Mouse (Mus musculus) ES-CJ7 (cell line): ENCODE data around the gene Camkv.

Experiments
- DNase-seq: peaks from one replicate; pipeline ENCODE4 v3.0.0; 2011; ENCODE audit warnings: low read depth, low spot score

Gene Camkv

GRCm38 (mm10) chr9:107923021-107923420, 12.5 kb upstream of the Camkv start:
- DNase-seq = peak; percentile 77

- DNase-seq = no peak
Measured at GRCm38 (mm10) chr9:107923956-107924355, 11.5 kb upstream of the Camkv start.

GRCm38 (mm10) chr9:107925251-107925650, 10.2 kb upstream of the Camkv start:
- peak; percentile 17 for DNase-seq

- DNase-seq = no peak
Measured at GRCm38 (mm10) chr9:107926920-107927420, 8.5 kb upstream of the Camkv start.

GRCm38 (mm10) chr9:107927749-107928148, 7.7 kb upstream of the Camkv start:
- no peak for DNase-seq

- DNase-seq = no peak
Measured at GRCm38 (mm10) chr9:107928169-107928568, 7.3 kb upstream of the Camkv start, which contains the start of gene Actl11. Actl11 (plus strand) TSS chr9:107928469.

- DNase-seq = no peak
Measured at GRCm38 (mm10) chr9:107932221-107932620, 3.3 kb upstream of the Camkv start.

GRCm38 (mm10) chr9:107934146-107934545, 1.3 kb upstream of the Camkv start:
- no peak for DNase-seq

- DNase-seq = no peak
Measured at GRCm38 (mm10) chr9:107935790-107936214, 328 bp downstream of the Camkv start.

- DNase-seq = peak; percentile 62
Measured at GRCm38 (mm10) chr9:107936215-107936822, 845 bp downstream of the Camkv start.

- DNase-seq = no peak
Measured at GRCm38 (mm10) chr9:107936831-107937230, 1.4 kb downstream of the Camkv start.

GRCm38 (mm10) chr9:107947241-107948194, 12.0 kb downstream of the Camkv start:
- DNase-seq = no peak

- DNase-seq = no peak
Measured at GRCm38 (mm10) chr9:107949184-107949921, 13.9 kb downstream of the Camkv start.

GRCm38 (mm10) chr9:107949922-107950235, 14.4 kb downstream of the Camkv start, which contains the start of gene Traip:
Traip (plus strand) TSS chr9:107950136.
- no peak for DNase-seq

- DNase-seq = peak; percentile 92
Measured at GRCm38 (mm10) chr9:107950460-107951355, 15.2 kb downstream of the Camkv start.

- no peak for DNase-seq
Measured at GRCm38 (mm10) chr9:107955613-107956289, 20.3 kb downstream of the Camkv start.

GRCm38 (mm10) chr9:107957141-107957540, 21.7 kb downstream of the Camkv start:
- peak; percentile 82 for DNase-seq

- DNase-seq = no peak
Measured at GRCm38 (mm10) chr9:107959896-107960295, 24.4 kb downstream of the Camkv start.

- DNase-seq = peak; percentile 62
Measured at GRCm38 (mm10) chr9:107960928-107961327, 25.5 kb downstream of the Camkv start.

- DNase-seq = peak; percentile 92
Measured at GRCm38 (mm10) chr9:107961351-107961762, 25.9 kb downstream of the Camkv start.
